Mouse (Mus musculus) E14TG2a.4 (cell line): ENCODE data around the gene Pdlim5.

Source experiments
- CTCF ChIP-seq: conservative IDR thresholded peaks from 2 replicates; pipeline ENCODE4 v1.5.1; 2014; ENCODE audit warnings: low read length
- NANOG ChIP-seq: IDR thresholded peaks from 2 replicates; pipeline ENCODE4 v1.6.1; 2014; ENCODE audit warnings: borderline replicate concordance, low read length, mixed read lengths

DNA sequence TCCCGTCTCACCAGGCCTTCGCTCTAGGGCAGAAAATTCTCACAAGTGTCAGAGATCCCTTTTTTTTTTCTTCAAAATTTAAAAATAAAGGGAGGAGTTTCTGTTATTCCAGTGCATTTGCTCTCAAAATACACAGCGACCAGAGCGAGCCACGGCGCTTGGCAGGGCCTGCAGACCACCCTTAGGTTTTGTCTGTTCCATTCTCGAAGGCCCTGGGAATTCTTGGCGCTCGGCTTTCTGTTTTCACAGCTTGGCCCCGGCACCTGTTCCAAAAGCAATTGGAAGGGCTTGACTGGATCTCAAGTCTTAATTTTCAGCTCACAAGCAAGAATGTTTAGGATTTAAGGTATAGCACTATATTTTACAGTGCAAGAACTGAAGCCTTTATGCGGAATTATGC, 186.4 kb downstream of the Pdlim5 start:
- no peak for TF ChIP-seq CTCF
- no peak for TF ChIP-seq NANOG
